Mouse (Mus musculus) 416B (cell line): ENCODE data around the gene Olfr303.
A peak's percentile ranks its signal among the peaks of the same experiment; 100 is the strongest.
"Not testable (repeated sequence)": the region's sequence is repeated elsewhere in the genome, so short reads cannot be mapped to it uniquely, and the experiment has no call there.

Experiments
- DNase-seq: peaks from one replicate; pipeline ENCODE4 v3.0.0; 2011; ENCODE audit warnings: low read depth

Gene Olfr303

GRCm38 (mm10) chr7:86397689-86398088 is at the start of gene Olfr303:
TSS of gene Olfr303 (minus strand) at chr7:86397789.
- DNase-seq = no peak

GRCm38 (mm10) chr7:86403546-86403945 is 6.0 kb upstream of the Olfr303 start, which contains the start of gene Olfr301:
TSS of gene Olfr301 (plus strand) at chr7:86403846.
- no peak for DNase-seq

GRCm38 (mm10) chr7:86386558-86386957 is 11.0 kb downstream of the Olfr303 start, which contains the start of gene Olfr304:
TSS of gene Olfr304 (minus strand) at chr7:86386658.
- DNase-seq = no peak

- peak; percentile 18 for DNase-seq
Measured at GRCm38 (mm10) chr7:86385769-86386168, 11.8 kb downstream of the Olfr303 start.

GRCm38 (mm10) chr7:86366828-86367227 is 30.8 kb downstream of the Olfr303 start, which contains the start of gene Olfr305:
TSS of gene Olfr305 (minus strand) at chr7:86366928.
- no peak for DNase-seq

GRCm38 (mm10) chr7:86346296-86346695 is 51.3 kb downstream of the Olfr303 start:
- not testable (repeated sequence) for DNase-seq

GRCm38 (mm10) chr7:86344253-86344652 is 53.3 kb downstream of the Olfr303 start:
- DNase-seq = no peak

GRCm38 (mm10) chr7:86342881-86343565 is 54.6 kb downstream of the Olfr303 start:
- no peak for DNase-seq
